Mouse (Mus musculus) bone marrow macrophage, adult 2 months (primary cell): ENCODE data around the gene Creb5.

ENCODE experiments used
- CTCF ChIP-seq: IDR thresholded peaks from 2 replicates; pipeline ENCODE4 v1.5.1; 2012; ENCODE audit warnings: low read depth, mild to moderate bottlenecking, low read length, moderate library complexity
- POLR2A ChIP-seq: IDR thresholded peaks from 2 replicates; pipeline ENCODE4 v1.6.1; 2012; ENCODE audit warnings: mild to moderate bottlenecking, low read depth, low read length, borderline replicate concordance

DNA sequence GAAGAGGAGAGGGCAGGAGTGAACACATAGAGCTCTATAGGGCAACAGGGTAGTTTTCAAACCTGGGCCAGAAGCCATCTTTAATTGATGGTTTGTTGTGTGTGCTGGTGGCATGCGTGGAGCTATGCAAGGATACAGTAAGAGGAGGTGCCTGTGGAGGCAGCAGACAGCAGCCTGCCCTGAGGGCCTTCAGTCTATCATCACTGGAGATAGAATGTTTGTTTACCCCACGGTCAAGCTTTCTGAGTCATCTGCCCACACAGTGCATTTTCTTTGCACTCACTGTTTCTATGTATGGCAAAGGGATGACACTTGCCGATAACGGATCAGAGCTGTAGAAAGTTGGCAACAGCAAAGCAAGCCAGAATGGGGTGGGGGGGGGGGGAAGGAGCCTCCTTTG, 435.6 kb downstream of the Creb5 start:
- TF ChIP-seq CTCF (no peak), POLR2A (no peak)
